Mouse (Mus musculus) frontal cortex, postnatal 14 days (tissue): ENCODE results near the gene Olfr1392.
"Not testable (repeated sequence)": the region's sequence is repeated elsewhere in the genome, so short reads cannot be mapped to it uniquely, and the experiment has no call there.

ENCODE experiments used
- DNase-seq, 2 experiments: peaks; one replicate each; pipeline ENCODE4 v3.0.0; 2022; ENCODE audit warnings: low spot score in 2 of 2

Olfr1392 gene

DNA sequence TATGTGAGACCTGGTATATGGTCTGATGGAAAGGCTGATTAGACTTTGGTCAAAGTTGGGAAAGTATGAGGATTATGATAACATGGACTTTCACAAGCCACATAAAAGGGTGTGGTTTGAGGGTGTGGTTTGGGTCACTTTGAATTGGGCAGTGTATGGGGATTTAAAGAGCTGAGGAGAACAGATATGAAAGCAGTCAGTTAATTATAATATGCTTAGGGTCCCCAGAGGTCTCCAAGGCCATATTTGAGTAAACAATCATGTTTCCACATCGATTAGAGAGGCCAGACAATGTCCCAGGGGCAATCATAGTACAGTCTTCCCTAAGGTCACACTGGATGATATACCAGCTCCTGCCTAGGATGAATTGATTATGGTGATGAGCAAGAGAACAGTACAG is at the start of gene Olfr1392:
Gene Olfr1392 (plus strand): TSS at position 301 of the 400 bp plus-strand sequence.
- DNase-seq, result not testable (repeated sequence)

DNA sequence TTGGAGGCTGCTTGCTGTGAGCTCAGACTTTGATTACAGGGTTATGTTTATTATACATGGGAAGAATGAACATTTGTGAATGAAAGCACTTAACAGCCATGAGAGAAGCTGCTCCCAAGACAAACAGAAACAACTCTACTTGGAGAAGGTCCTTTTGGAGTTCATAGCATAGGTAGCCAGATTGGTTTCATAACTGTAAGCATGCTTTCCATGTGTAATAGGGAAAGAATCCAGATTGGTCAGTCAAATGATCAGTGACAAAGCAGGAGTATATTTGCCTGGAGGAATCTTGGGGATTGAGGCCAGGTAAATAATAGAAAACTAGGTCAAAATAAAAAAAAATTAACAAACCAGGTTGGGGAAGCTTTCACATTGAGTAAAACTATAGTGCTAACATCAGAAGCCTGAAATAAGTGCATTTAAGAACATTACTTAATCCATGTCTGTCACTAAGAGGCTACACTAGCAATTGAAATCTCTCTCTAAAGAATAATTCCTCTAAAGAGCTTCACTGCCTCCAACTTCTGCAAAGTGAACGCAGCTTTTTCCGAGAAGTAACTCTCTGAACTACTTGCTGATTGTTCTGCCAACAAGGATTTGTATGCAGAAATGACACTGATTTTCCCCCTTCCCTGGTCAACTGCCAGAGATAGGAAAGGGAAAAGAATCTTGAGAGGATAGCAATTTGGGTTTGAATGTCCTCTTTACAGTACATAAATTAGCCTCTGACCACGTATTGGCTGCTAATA is 49.4 kb upstream of the Olfr1392 start:
- no peak for DNase-seq

GRCm38 (mm10) chr11:49236891-49237290 is 48.2 kb upstream of the Olfr1392 start:
- no peak for DNase-seq

DNA sequence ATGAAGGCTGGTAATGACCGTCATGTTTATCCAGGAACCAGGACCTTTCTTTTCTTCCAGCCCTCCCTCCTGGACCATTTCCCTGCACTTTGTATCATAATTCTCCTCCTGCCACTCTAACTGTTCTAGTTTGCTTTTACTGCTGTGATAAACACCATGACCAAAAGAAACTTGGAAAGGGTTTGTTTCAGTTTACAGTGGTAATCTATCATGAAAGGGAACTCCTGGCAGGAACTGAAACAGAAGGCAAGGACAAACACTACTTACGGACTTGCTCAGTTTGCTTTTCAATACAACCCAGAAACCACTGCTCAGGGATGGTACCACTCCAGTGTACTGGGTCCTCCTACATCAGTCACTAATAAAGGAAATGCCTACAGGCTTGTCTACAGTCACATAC is 47.5 kb upstream of the Olfr1392 start:
- no peak for DNase-seq

- no peak for DNase-seq
Observed at GRCm38 (mm10) chr11:49240310-49240709, 44.8 kb upstream of the Olfr1392 start.

DNA sequence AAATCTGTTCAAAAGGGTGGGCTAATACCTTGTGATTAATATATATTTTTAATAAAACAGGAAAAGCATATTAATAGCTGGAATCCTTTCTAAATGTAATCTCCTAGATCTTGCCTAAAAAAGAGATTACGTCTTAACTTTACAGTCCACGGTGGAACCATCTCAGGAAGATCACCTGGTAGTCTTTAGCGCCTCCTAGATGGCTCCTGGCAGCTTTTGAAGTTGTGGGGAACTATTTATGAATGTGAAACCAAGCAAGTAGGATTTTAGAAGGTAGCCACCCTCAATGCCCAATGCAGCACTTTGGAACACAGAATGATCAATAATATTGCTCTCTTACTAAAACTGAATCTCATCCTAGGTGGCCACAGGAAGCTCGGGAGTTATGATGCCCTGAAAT is 44.2 kb upstream of the Olfr1392 start:
- DNase-seq, result no peak

DNA sequence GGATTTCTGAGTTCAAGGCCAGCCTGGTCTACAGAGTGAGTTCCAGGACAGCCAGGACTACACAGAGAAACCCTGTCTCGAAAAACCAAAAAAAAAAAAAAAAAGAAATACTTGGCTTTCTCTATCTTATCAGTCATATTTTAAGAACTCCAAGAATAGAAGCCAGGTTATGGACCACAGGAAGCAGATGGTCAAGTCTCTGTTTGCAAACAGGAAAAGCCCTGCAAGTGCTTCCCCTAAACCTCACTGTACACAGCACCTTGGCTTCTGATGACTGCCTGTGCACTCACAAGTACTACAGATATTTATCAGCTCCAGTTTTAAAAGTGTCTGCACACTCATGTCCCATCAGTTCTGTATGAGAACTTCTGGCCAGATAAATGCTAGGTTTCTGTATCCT is 43.6 kb upstream of the Olfr1392 start:
- no peak for DNase-seq

DNA sequence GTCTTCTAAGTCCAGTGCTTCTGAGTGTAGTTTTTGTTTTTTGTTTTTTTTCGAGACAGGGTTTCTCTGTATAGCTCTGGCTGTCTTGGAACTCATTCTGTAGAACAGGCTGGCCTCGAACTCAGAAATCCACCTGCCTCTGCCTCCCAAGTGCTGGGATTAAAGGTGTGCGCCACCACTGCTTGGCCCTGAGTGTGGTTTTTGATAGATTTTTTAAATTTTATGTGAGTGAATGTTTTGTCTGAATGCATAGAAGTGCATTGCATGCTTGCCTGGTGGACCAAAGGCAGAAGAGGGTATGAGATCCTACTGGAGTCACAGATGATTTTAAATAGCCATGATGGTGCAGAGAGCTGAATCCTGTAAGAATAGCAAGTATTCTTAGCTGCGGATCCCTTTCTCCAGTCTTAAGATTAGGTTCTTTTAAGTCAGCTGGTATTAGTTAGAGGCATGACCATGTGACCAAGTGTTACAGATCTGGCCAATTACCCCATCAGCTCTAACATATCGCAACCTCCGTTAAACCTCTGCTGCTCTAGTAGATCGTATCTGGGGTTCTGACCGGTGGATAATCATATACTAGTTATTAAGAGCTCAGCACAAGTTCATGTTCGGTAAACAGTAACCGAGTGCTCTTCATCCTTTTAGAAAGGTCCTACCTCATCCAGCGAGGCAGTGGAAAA is 42.0 kb upstream of the Olfr1392 start:
- no peak for DNase-seq

GRCm38 (mm10) chr11:49243727-49244594 is 41.1 kb upstream of the Olfr1392 start, which contains the start of gene Mgat1:
TSS of gene Mgat1 (plus strand) at chr11:49244191.
- peak; percentile 83 to 89 for DNase-seq

DNA sequence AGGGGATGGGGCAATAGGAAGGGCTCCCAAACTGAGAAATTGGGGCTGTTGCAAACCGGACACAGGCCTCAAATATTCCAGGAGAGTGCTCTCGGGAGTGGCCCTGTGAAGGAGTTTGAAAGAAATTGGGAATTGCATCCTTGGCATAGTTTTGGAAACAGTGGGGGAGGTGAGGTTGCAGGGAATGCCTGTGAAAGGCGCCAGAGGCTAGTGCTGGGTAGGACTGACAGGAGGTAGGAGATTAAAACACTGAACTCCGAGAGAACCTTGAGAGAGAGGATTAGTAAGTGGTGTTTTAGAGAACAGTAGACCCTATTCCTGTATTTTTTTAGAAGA is 40.5 kb upstream of the Olfr1392 start:
- no peak for DNase-seq

DNA sequence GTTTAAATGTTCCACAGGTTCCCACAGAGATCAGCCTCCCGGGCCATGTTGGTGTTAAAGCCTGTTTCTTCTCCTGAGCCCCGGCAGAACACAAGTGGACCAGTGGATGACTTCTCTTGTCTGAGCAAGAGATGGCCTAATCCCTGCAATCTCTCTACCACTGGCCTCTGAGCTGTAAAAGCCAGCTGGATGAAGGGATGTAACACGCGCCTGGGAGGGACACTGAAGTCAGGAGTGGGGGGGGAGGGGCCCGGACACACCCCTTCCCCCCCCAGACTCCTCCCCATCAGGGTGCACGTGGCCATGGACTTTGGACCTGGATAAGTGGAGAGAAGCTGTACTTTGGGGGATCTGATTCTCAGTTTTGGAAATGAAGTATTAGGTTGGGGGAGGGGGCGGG is 39.9 kb upstream of the Olfr1392 start:
- no peak for DNase-seq

- DNase-seq, result no peak
Observed at GRCm38 (mm10) chr11:49245634-49246415, 39.3 kb upstream of the Olfr1392 start.

- no peak for DNase-seq
Observed at GRCm38 (mm10) chr11:49246523-49246922, 38.6 kb upstream of the Olfr1392 start.

GRCm38 (mm10) chr11:49247255-49247654 is 37.8 kb upstream of the Olfr1392 start:
- DNase-seq, result no peak

GRCm38 (mm10) chr11:49248226-49248973 is 36.7 kb upstream of the Olfr1392 start:
- no peak for DNase-seq

GRCm38 (mm10) chr11:49248974-49249700 is 35.9 kb upstream of the Olfr1392 start:
- no peak for DNase-seq

- no peak for DNase-seq
Observed at GRCm38 (mm10) chr11:49249811-49250421, 35.2 kb upstream of the Olfr1392 start.

DNA sequence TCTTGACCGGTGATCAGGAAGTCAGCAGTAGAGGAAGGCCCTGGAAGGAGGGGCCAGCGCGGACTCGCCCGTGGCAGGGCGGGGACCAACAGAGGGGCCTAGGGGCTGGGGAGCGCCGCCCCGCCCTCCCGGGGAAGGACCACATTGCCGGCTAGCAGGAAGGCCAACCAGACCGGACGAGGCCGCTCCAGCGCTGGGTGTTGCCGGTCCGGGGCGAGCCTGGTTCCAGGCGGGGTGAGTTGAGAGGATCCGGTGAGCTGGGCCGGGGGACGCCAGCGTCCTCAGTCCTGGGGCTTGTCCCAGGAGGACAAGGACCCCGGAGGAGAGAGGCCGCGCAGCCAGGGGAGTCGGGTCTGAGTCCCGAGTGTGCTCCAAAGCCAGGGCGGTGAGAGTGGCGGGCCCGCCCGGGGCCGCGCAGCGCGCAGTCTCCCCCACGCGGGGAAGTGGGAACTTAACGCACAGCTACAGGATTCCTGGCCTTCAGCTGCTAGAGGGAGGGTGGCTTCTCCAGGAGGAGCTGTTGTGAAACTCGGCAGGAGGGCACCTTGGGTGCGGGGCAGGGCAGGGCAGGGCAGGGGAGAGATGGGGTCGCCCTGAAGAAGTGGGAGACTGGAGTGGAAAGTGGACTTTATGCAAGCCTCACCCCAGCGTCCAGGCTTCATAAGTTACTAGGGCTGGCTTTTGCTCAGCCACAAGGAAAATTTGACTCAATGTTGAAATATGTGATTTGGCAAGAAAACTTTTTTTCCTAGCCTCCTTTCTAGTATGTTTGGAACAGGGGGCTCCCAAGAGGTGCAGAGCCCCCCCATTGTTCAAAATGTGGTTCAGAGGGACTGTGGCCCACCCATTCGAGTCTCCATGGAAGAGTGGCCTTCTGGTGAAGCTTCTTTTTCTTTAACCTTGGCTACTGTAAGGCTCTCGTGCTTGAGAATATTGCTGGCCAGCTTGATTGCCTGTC is 34.4 kb upstream of the Olfr1392 start:
- DNase-seq, result peak; percentile 55 to 56

DNA sequence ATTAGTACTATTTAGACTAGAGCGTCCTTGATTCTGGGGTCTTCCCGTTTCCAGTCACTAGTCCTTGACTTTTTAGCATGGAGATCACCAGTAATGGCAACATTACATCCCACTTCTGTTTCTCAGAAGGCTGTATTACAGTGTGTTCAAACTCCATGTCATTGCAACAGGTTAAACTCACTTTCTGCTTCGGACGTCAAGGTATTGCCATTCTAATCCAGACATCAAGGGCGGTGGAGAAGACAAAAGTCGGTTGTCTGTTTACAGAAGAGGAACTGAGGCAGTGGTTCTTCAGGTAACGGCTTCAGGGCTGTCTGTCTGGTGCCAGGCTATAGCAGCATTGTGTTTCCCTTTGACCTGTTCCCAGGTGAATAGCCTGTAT is 33.7 kb upstream of the Olfr1392 start:
- no peak for DNase-seq
